Mouse (Mus musculus) kidney, embryonic 14.5 days (tissue): ENCODE measurements around the gene Tmem44. TPM values are rescaled to one million over a fixed set of nuclear protein-coding genes. Genes with fewer than 3 reads are reported as not detected.
A peak's percentile ranks its signal among the peaks of the same experiment; 100 is the strongest.

Source experiments
- ATAC-seq: fragments of 200-750 bp; cut with Nextera tagmentation; 2 replicates; pipeline ENCODE4 v1.8.0; 2017; ENCODE audit warnings: moderate number of reproducible peaks, mild to moderate bottlenecking, moderate TSS enrichment, moderate library complexity; ENCODE audit not compliant: low FRiP score, low TSS enrichment
- H3K27ac ChIP-seq: fragments of 300-500 bp; sonication (generic); 2 replicates; pipeline ENCODE4 v1.5.1; 2014; ENCODE audit warnings: low read depth, mild to moderate bottlenecking, low read length, moderate library complexity, mixed read lengths
- H3K27me3 ChIP-seq: fragments of 300-500 bp; sonication (generic); 2 replicates; pipeline ENCODE4 v1.6.1; 2014; ENCODE audit warnings: mild to moderate bottlenecking, low read length; ENCODE audit not compliant: control insufficient read depth, insufficient read depth
- H3K36me3 ChIP-seq: fragments of 300-500 bp; sonication (generic); 2 replicates; pipeline ENCODE4 v1.6.1; 2014; ENCODE audit warnings: low read length, mixed read lengths; ENCODE audit not compliant: control insufficient read depth, insufficient read depth
- H3K4me1 ChIP-seq: fragments of 300-500 bp; sonication (generic); 2 replicates; pipeline ENCODE4 v1.6.1; 2014; ENCODE audit warnings: low read length, mixed read lengths; ENCODE audit not compliant: control insufficient read depth, insufficient read depth
- H3K4me2 ChIP-seq: fragments of 300-500 bp; sonication (generic); replicated peaks from 2 replicates; pipeline ENCODE4 v1.6.1; 2014; ENCODE audit warnings: low read depth, mild to moderate bottlenecking, low read length
- H3K4me3 ChIP-seq: fragments of 300-500 bp; sonication (generic); 2 replicates; pipeline ENCODE4 v1.5.1; 2014; ENCODE audit warnings: mild to moderate bottlenecking, low read length
- H3K9ac ChIP-seq: fragments of 300-500 bp; sonication (generic); 2 replicates; pipeline ENCODE4 v1.6.1; 2014; ENCODE audit warnings: low read depth, mild to moderate bottlenecking, low read length, moderate library complexity
- H3K9me3 ChIP-seq: fragments of 300-500 bp; sonication (generic); 2 replicates; pipeline ENCODE4 v1.6.1; 2016; ENCODE audit warnings: low read length; ENCODE audit not compliant: control insufficient read depth
- WGBS: fragments of 180-500 bp; shearing (Covaris S2); extraction: QIAGEN DNeasy Blood & Tissue Kit; methylation state at CpG from one replicate; pipeline ENCODE4 v1.1.7; 2014; 5-methylcytosine and 5-hydroxymethylcytosine counted together
- polyA plus RNA-seq: library from polyadenylated mRNA; unstranded; fragments of >200 nt; fragmentation: Nextera tagmentation; extraction: Ambion mirVana; gene quantifications from 2 replicates; pipeline ENCODE4 v1.2.1, GENCODE M21; 2014

Tmem44 gene
- polyA plus RNA-seq, 1 experiment from 2014 or later, result 15.1 TPM

DNA sequence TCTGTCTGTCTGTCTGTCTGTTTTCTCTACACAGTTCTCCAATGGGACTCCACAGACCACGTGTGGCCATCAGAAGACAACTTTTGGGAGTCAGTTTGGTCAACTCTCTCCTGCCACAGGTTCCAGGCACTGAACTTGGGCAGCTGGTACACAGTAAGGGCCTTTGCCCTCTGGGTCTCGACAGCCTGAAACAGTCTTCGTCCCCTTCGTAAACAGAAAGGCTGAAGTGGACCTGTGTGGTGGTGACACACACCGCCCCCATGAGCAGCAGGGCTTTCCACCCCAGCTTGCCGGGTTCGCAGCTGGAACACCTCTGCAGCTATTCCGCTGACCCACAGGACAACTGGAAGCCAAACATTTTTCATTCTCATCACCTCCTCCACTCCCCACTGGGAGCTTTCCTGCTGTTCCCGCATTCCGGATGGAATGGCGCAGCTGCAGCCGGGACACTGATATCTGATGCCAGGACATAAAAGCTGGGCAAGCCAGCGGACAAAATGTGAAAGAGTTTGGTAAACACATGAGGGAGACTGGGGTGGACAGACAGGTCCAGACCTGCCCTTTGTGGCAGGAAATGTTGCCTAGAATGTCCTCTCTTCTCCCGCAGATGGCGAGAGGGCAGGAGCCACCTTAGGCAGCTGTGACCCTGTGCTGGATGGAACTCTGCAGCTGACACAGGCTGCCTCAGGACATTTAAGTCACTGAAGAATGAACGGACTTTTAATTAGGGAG is 51.4 kb downstream of the Tmem44 start:
- peak; percentile 53 for ATAC-seq
- 12% methylated on average over 16 of the region's 16 CpGs for WGBS

GRCm38 (mm10) chr16:30497307-30497706 is 53.3 kb downstream of the Tmem44 start:
- 91% methylated on average over 5 of the region's 5 CpGs for WGBS
- ATAC-seq, result no peak
- H3K4me2 ChIP-seq, result no peak overlapping the region
- H3K4me3 ChIP-seq, result no peak overlapping the region
- no peaks in the 10 kb centered on the region for H3K36me3 ChIP-seq
- no peaks in the 10 kb centered on the region for H3K27me3 ChIP-seq
- no peak overlapping the region for H3K27ac ChIP-seq
- H3K9me3 ChIP-seq, result no peaks in the 10 kb centered on the region
- H3K9ac ChIP-seq, result no peak overlapping the region
- peaks cover 15% of the 10 kb centered on the region for H3K4me1 ChIP-seq

More for the DNA sequence above, 51.4 kb downstream of the Tmem44 start:
- Histone ChIP-seq H3K4me1 (peaks cover 19% of the 10 kb centered on the region), H3K36me3 (no peaks in the 10 kb centered on the region), H3K9me3 (no peaks in the 10 kb centered on the region), H3K27ac (peak overlapping the region; percentile 67; the same call in 1 of the 2 replicates), H3K9ac (no peak overlapping the region), H3K4me3 (no peak overlapping the region), H3K27me3 (no peaks in the 10 kb centered on the region), H3K4me2 (peak overlapping the region; percentile 15; the same call in 1 of the 2 replicates)

- no peak for ATAC-seq
- 85% methylated on average over 6 of the region's 6 CpGs for WGBS
Observed at GRCm38 (mm10) chr16:30494883-30495282, 55.8 kb downstream of the Tmem44 start.

GRCm38 (mm10) chr16:30491742-30492141 is 58.9 kb downstream of the Tmem44 start:
- no peak for ATAC-seq
- Histone ChIP-seq H3K4me2 (no peak overlapping the region), H3K9ac (no peak overlapping the region), H3K36me3 (no peaks in the 10 kb centered on the region), H3K4me3 (no peak overlapping the region), H3K9me3 (no peaks in the 10 kb centered on the region), H3K4me1 (peaks cover 12% of the 10 kb centered on the region), H3K27me3 (no peaks in the 10 kb centered on the region), H3K27ac (no peak overlapping the region)
- WGBS, result 26% methylated on average over 4 of the region's 4 CpGs

More at GRCm38 (mm10) chr16:30494883-30495282, 55.8 kb downstream of the Tmem44 start:
- Histone ChIP-seq H3K4me3 (no peak overlapping the region), H3K9me3 (no peaks in the 10 kb centered on the region), H3K4me2 (no peak overlapping the region), H3K27ac (no peak overlapping the region), H3K36me3 (no peaks in the 10 kb centered on the region), H3K27me3 (no peaks in the 10 kb centered on the region), H3K9ac (no peak overlapping the region), H3K4me1 (peaks cover 21% of the 10 kb centered on the region)

DNA sequence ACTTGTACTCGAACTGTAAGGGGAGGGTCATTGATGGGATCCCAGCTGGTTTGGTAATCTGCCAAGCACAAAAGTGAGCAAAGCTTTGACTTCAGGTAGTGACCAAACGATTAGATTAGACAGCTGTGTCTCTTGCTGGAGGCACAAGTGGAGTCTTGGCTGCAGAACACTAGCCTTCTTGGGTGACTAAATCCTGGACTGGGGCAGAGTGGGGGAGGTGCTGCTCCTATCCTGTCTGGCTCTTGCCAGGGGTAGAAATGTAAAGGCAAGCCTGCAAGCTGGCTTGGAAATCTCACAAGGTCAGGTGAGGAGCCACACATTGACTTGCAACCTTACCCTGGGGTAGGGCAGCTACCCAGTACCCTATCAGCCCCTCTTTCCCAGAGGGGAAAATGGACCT is 59.9 kb downstream of the Tmem44 start:
- no peaks in the 10 kb centered on the region for H3K36me3 ChIP-seq
- no peaks in the 10 kb centered on the region for H3K9me3 ChIP-seq
- no peak overlapping the region for H3K4me3 ChIP-seq
- H3K27ac ChIP-seq, result peak overlapping the region; percentile 30; the same call in 1 of the 2 replicates
- ATAC-seq, result peak; percentile 71
- no peak overlapping the region for H3K4me2 ChIP-seq
- WGBS, result 41% methylated on average over 2 of the region's 2 CpGs
- peaks cover 12% of the 10 kb centered on the region for H3K4me1 ChIP-seq
- no peak overlapping the region for H3K9ac ChIP-seq
- no peaks in the 10 kb centered on the region for H3K27me3 ChIP-seq

DNA sequence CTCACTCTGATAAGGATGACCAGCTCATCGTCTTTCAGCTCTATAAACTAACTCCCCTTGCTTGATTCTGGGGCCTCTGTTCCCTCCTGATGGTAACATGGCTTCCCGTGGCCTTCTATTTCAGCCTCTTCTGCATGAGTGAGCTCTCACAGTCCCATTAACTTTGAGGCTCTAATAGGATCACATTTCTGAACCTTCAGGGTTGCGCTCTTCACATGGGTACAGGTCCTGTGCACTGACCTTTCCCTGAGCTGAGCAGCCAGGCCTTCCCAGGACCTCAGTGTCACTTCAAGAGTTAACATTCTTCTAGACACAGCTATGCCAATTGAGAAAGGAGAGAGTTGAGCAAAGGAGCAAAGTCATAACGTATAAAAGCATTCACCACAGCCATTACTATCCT is 60.3 kb downstream of the Tmem44 start:
- 32% methylated on average over 4 of the region's 4 CpGs for WGBS
- Histone ChIP-seq H3K36me3 (no peaks in the 10 kb centered on the region), H3K27me3 (no peaks in the 10 kb centered on the region), H3K27ac (peak overlapping the region; percentile 76), H3K4me2 (no peak overlapping the region), H3K9me3 (no peaks in the 10 kb centered on the region), H3K4me3 (no peak overlapping the region), H3K4me1 (peaks cover 12% of the 10 kb centered on the region), H3K9ac (no peak overlapping the region)
- ATAC-seq, result peak; percentile 90

DNA sequence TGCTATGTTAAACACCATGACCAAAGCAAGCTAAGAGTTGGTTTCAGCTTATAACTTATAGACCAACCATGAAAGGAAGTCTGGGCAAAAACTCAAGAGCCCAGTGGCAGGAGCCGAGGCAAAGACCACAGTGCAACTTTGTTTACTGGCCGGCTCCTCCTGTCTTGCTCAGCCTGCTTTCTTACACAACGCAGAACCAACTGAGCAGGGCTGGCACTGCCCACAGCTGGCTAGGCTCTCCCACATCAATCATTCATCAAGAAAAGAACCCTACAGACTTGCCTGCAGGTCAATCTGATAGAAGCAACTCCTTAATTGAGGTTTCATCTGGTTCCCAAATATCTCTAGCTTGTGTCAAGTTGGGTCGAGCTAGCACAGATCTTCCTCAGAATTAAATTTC is 61.0 kb downstream of the Tmem44 start:
- H3K9me3 ChIP-seq, result no peaks in the 10 kb centered on the region
- no peak overlapping the region for H3K9ac ChIP-seq
- H3K4me3 ChIP-seq, result no peak overlapping the region
- H3K27ac ChIP-seq, result peak overlapping the region; percentile 76
- H3K4me2 ChIP-seq, result no peak overlapping the region
- no peak for ATAC-seq
- WGBS, result 37% methylated on average over 4 of the region's 4 CpGs
- peaks cover 12% of the 10 kb centered on the region for H3K4me1 ChIP-seq
- no peaks in the 10 kb centered on the region for H3K36me3 ChIP-seq
- H3K27me3 ChIP-seq, result no peaks in the 10 kb centered on the region

DNA sequence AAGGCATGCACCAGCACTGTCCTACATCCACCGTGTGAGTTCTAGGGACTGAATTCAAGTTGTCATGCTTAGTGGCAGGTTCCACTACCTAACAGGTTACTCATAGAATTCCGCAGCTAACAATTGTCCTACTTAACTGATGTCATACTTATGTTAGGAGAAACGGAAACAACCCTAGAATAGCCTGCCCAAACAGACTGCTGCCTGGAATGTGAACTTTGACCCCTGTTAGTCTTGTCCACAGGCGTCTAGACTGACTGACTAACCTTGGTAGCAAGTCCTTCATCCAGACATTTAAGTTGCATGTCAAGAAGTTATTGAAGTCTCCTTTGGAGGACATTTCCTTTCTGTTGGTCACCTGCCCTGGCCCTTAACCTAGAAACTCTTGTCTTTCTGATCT is 64.1 kb downstream of the Tmem44 start:
- Histone ChIP-seq H3K4me2 (no peak overlapping the region), H3K4me1 (peaks cover 10% of the 10 kb centered on the region), H3K9me3 (no peaks in the 10 kb centered on the region), H3K9ac (no peak overlapping the region), H3K27ac (no peak overlapping the region), H3K4me3 (no peak overlapping the region), H3K36me3 (no peaks in the 10 kb centered on the region), H3K27me3 (no peaks in the 10 kb centered on the region)
- 58% methylated on average over 4 of the region's 4 CpGs for WGBS
- ATAC-seq, result no peak

GRCm38 (mm10) chr16:30477791-30478190 is 72.9 kb downstream of the Tmem44 start:
- 88% methylated on average over 5 of the region's 5 CpGs for WGBS
- H3K36me3 ChIP-seq, result no peaks in the 10 kb centered on the region
- H3K27me3 ChIP-seq, result no peaks in the 10 kb centered on the region
- H3K9me3 ChIP-seq, result no peaks in the 10 kb centered on the region
- H3K4me3 ChIP-seq, result no peak overlapping the region
- peaks cover 4% of the 10 kb centered on the region; the same call in 1 of the 2 replicates for H3K4me1 ChIP-seq
- no peak overlapping the region for H3K4me2 ChIP-seq
- H3K9ac ChIP-seq, result no peak overlapping the region
- ATAC-seq, result no peak
- no peak overlapping the region for H3K27ac ChIP-seq
